Mouse (Mus musculus) adrenal gland, postnatal 36 days (tissue): Measurements from ENCODE around the gene Ear1. TPM values are rescaled to one million over a fixed set of nuclear protein-coding genes. Genes with fewer than 3 reads are reported as not detected.
"Not testable (repeated sequence)": the region's sequence is repeated elsewhere in the genome, so short reads cannot be mapped to it uniquely, and the experiment has no call there.

Source experiments
- DNase-seq, 2 experiments: peaks; one replicate each; pipeline ENCODE4 v3.0.0; 2021; ENCODE audit warnings: mixed read lengths in 1 of 2
- total RNA-seq, 2 experiments: library from RNA; stranded (reverse); gene quantifications; 2 replicates each; pipeline ENCODE4 v1.2.3; 2021

Gene Ear1
- total RNA-seq, 2 experiments from 2014 or later = not detected

- peak; percentile 2 to 19 for DNase-seq
Observed at GRCm38 (mm10) chr14:43796905-43797470, 78.3 kb downstream of the Ear1 start.

DNA sequence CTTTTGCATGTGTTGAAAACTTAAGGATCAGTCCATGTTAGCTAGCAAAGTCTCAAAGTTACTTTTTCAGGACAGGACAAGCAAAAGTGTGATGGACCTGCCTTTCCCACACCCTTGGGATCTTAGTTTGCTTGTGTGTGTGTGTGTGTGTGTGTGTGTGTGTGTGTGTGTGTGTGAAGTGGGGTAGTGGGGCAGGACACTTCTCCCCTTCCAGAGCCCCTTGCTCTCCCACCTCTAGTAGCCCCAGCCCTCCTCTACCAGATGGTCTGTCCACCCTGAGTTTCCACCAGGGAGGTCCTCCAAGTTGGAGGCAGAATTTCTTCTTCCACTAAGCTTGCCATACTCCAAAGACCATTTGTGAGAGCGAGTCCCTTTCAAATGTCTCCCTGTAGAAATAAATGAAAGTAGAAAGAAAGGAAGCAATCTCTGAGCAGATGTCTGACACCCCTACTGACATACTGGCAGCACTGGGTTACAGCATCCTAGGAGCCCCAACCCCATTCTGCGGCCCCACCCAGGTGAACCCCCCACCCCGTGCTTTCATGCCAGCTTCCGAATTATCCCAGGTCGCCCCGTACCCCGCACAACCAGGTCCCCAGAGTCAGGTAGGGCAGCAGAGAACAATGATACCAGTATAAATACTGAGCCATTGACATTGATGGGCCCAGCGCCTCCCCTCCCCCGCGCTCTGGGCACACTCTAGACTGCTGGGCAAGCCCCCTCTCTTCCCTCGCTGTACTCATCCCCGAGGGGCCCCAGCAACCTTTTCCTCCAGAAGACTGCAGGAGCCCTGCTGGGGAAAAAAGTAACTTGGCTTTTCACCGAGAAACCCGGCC lies 79.0 kb downstream of the Ear1 start:
- DNase-seq = peak in 1 of 2 experiments; percentile 5

DNA sequence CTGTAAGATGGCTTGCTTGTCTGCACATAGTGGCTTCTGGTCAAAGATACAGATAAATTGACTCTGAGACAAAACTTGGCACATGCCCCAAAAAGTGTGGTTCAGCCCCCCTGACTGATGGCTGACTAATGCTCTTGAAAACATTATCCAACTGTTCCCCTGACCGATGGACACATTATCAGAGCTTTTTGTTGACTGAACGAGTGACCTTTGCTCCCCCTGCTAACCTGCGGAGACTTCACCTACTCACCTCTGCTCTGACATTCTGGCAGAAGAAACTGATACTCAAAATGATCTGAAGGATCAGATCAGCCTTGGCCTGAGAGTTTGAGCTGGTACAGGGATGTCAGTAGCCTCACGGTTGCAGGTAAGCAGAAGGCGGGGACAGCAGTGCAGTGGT lies 81.5 kb downstream of the Ear1 start:
- peak in 1 of 2 experiments; percentile 4 for DNase-seq

- not testable (repeated sequence) for DNase-seq
Observed at GRCm38 (mm10) chr14:43784645-43785044, 90.7 kb downstream of the Ear1 start, which contains the start of gene Gm8180. TSS of gene Gm8180 (minus strand) at chr14:43784745.

Other genes with a start within 250 kb of the Ear1 start
- gene Gm8165, start 198.3 kb downstream of the Ear1 start, total RNA-seq = not detected
- 1 to 10 TPM in 1 of 2 experiments, under 1 TPM in 1; 0.83 to 1.5 TPM for gene Gm7324, start 177.7 kb downstream of the Ear1 start, total RNA-seq
- gene Gm16506, start 148.0 kb downstream of the Ear1 start, total RNA-seq = not detected
- gene Gm6526, start 127.7 kb downstream of the Ear1 start, total RNA-seq = not detected
- not detected for gene Gm8180, start 90.8 kb downstream of the Ear1 start, total RNA-seq
- not detected for gene Ear10, start 48.0 kb upstream of the Ear1 start, total RNA-seq
- 1 to 10 TPM in 1 of 2 experiments, under 1 TPM in 1; 0.43 to 6.2 TPM for gene Gm8113, start 49.9 kb upstream of the Ear1 start, total RNA-seq
- not detected for gene Ang5, start 81.6 kb upstream of the Ear1 start, total RNA-seq
- gene Ang6, start 126.8 kb upstream of the Ear1 start, total RNA-seq = not detected
- gene Ear2, start 227.1 kb upstream of the Ear1 start, total RNA-seq = 1 to 10 TPM in 1 of 2 experiments, under 1 TPM in 1; 0.95 to 3.0 TPM
- not detected for gene Gm3327, start 248.3 kb upstream of the Ear1 start, total RNA-seq